Mouse (Mus musculus) gastrocnemius, postnatal 14 days (tissue): ENCODE measurements around the gene Acsm1. TPM values are rescaled to one million over a fixed set of nuclear protein-coding genes. Genes with fewer than 3 reads are reported as not detected.

ENCODE experiments used
- DNase-seq: peaks from one replicate; pipeline ENCODE4 v3.0.0; 2021; ENCODE audit warnings: mixed read lengths
- intact Hi-C: fragments of 180-260 bp; cut with DNase I; formaldehyde crosslinking; loops from one replicate; pipeline ENCODE4 v1.15.1; 2025; ENCODE audit warnings: low total_unique reads
- total RNA-seq, 2 experiments: library from RNA; stranded (reverse); gene quantifications; 2 replicates each; pipeline ENCODE4 v1.2.3; 2021

The Acsm1 gene
- total RNA-seq, 2 experiments from 2014 or later = not detected

DNA sequence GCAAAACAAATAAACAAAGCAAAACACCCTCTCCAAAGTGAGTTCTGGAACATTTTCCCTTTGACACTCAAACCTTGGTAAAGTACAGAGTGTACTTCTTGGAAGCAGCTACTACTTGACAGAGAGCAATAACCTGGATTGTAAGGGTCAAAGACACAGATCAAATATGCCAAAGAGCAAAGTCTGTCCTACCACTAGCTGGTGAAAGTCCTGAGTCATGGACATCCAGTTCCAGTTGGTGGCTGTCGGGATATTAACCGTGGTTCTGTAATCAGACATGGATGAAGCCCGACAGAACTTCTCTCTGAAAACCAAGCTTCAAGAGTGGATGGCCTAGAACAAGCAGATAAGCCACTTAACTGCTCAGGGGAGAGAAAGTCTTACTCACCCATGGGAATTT lies 61.1 kb downstream of the Acsm1 start:
- intact Hi-C loops = no loop called here
- no peak for DNase-seq

DNA sequence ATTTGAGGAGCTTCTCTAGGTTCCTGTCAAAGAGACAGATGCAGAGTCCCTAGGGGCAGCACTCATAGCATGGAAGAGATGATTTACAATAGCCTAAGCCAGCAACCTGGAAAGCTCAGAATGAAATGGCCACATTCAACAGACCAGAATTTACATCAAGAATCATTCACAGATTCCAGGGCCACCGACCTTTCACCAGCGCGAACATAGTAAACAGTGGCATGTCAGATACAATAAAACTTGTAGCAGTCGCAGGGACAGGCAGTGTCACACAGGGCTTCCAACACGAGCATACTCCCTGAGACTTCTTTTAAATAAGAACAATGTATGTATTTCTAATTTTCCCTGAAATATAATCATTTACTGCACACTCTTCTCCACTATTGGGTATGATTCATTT lies 63.6 kb downstream of the Acsm1 start:
- intact Hi-C loops = no loop called here
- no peak for DNase-seq

DNA sequence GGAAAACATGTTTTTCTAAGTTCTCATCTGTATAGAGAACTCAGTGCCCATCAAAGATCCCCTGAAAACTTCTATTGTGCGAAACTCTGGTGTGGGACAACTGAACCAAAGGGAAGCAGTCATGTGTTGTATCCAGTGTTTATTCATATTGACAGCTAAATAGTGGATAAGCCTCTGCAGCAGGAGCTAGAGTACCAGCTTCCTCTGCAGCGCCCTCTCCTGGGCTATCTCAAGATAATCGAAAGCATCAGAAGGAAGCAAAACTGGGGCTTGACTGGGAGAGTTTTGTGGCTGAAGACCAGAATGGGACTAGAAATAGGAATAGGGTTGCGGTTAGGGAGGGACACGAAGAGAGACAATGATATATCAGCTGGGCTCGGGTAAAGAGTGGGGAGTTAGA lies 64.1 kb downstream of the Acsm1 start:
- DNase-seq = no peak
- intact Hi-C loops = no loop called here

DNA sequence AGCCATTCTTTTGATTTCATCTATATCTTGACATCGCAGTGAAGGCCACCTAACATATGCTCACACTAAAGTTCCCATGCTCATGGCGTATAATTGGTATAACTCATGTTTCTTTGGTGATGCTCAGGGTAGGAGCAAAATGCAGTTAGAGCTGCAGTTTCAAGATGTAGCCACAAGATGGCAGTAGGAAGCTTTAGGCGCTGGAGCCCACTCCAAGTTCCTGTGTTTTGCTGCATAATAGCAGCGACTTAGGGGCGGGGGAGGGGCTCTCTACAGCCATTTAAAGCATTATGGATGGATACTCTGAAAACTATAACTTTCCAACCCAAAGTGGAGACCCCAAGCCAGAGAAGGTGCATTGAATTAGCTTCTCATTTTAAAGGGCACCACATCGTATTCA lies 66.6 kb downstream of the Acsm1 start:
- DNase-seq = no peak
- intact Hi-C loops = no loop called here

DNA sequence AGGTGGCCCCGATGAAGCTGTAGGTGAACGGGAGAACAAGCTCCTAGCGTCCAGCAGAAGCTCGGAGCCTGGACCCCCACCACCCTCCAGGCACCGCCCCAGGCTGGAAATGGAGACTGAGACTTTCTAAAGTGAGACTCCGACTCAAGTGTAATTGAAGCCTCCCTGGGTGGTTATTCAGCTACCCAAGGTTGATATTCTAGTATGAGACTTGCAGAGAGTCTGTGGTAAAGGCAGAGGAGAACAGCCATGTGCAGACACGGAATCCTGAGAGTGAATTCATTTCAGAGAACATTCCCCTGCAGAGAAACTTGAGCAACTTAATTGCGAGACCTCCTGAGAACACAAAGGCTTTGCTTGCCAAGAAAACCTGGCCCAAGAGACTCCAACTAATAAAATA lies 73.3 kb downstream of the Acsm1 start:
- no peak for DNase-seq
- intact Hi-C loops = no loop called here

DNA sequence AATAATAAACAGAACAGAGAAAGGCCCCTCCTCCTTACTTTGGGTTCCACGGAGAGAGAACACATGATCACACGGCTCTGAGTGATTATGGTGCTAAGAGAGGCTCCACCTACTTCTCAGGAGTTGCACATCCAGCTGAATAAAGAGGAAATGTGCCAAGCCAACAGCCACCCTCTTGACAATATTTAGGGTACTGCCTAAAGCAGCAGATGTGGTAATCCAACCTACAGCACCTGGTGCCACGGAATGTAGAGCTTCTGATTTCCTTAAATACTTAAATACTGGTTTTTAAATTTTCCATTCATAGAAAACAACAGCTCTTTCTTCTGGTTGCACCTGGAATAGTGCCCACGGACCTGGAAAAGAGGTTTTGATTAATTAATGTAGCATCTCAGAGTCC lies 75.9 kb downstream of the Acsm1 start:
- intact Hi-C loops = no loop called here
- no peak for DNase-seq

DNA sequence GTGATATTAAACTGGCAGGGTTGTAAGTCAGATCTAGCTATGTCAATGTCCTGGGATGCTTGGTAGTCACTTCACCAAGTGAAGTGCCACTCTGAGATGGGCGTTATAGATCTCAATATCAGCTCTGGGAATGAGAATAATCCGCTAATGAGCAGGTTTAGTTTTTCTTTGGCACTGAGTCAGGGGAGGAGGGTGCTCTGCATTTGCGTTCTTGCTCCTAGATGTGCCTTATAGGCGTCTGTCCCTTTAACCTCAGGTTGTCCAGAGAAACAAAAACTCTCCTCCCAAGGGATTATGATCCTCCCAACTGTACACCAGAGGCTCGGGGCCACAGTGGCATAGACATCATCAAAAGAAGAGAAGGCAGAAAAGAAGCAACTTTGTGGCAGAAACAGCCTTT lies 82.9 kb downstream of the Acsm1 start, which contains the start of gene Acsm4:
TSS of gene Acsm4 (plus strand) at position 301 of the 400 bp plus-strand sequence.
- no peak for DNase-seq
- intact Hi-C loops = no loop called here

DNA sequence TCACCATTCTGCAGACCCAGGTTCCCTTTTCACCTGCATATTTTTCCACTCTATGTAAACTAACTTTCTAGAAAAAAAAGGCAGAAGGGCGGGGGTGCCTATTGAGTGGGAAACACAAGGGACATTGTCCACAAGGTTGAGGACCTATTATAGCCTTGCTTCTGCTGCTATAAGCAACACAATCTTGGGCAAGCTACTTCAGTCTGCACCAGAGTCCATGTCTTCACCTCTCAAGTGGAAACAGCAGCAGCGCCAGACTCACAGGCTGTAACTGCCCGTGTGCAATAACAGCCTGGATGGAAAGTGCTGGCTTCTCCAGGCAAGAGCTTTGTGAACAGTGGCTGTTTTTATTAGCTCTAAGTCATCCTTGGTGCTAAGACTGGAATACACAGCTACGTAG lies 85.5 kb downstream of the Acsm1 start:
- intact Hi-C loops = no loop called here

DNA sequence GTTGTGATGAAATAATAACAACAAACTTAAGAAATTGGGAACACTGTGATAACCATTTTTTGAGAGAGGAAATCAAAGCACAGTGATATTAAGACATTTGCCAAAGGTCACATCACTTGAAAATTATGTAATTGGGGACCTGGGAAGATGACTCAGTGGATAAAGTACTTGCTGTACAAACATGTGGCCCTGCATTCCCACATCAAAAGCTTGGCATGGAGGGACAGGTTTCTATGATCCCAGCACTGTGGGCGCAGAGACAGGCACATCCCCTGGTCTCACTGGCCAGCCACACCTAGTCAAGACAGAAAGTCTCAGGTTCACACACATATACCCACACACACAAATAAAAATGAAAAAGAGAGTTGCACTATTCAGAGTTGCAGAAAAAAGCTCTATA lies 88.1 kb downstream of the Acsm1 start:
- intact Hi-C loops = no loop called here
- no peak for DNase-seq

More for the DNA sequence above, 85.5 kb downstream of the Acsm1 start:
- DNase-seq = no peak

Other genes starting within 250 kb of the Acsm1 start
- gene Gp2, start 147.7 kb upstream of the Acsm1 start, total RNA-seq = not detected
- not detected for gene Umod, start 127.7 kb upstream of the Acsm1 start, total RNA-seq
- gene Acsm5, start 87.6 kb upstream of the Acsm1 start, total RNA-seq = not detected
- not detected for gene Pdilt, start 83.5 kb upstream of the Acsm1 start, total RNA-seq
- gene Acsm2, start 52.7 kb upstream of the Acsm1 start, total RNA-seq = not detected
- gene Acsm4, start 83.0 kb downstream of the Acsm1 start, total RNA-seq = not detected
- gene Thumpd1, start 113.8 kb downstream of the Acsm1 start, total RNA-seq = 10 to 100 TPM; 14.2 to 15.2 TPM
- not detected for gene Acsm3, start 153.9 kb downstream of the Acsm1 start, total RNA-seq
- under 1 TPM; 0.49 to 0.62 TPM for gene Rexo5, start 187.0 kb downstream of the Acsm1 start, total RNA-seq
- 1 to 10 TPM; 2.0 to 2.1 TPM for gene Eri2, start 187.0 kb downstream of the Acsm1 start, total RNA-seq